10 mouse cellular contexts compared by ENCODE assay signal in the genomic region with DNA sequence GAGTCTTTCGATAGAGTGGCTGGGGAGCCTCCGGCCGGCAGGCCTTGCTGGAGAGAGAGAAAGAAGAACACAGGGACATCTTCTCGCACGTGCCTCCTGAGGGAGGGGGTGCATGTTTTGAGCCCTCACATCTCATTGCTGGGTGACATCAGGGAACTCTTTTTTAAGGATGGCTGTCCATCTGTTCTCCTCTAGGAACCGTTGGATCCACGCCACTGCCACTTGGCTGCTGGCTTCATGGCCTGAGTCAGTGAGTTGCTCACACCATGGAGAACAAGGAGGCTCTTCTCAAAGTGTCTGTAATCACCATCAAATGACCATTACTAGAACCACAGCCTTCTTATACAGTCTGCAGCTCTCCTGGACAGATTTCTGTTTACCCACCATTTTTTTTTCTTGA.
DNase-seq lines count a peak whose midpoint lies in the region; ATAC-seq and TF ChIP-seq lines count a peak whose summit lies in the region.
"Had no signal": no experiment of that assay in that cellular context is flagged by ENCODE, and none has a peak within 500 bp of the region (broad histone marks: within the 10 kb centered on the region; RNA-seq: fewer than 3 reads in every experiment).

No protein-coding gene starts in this region.

- H3K27ac ChIP-seq in hindbrain, postnatal 0 days, result no peak overlapping the region; the same call in 1 of the 2 replicates
- H3K27ac ChIP-seq in hindbrain, embryonic 10.5 days, result no peak overlapping the region
- H3K27ac ChIP-seq in lung, postnatal 0 days (ENCODE audit: low read length), result no peak overlapping the region

- WGBS in hindbrain, postnatal 0 days, result 66% methylated on average over 7 of the region's 7 CpGs
- 92% methylated on average over 7 of the region's 7 CpGs for WGBS in hindbrain, embryonic 10.5 days
- WGBS in lung, postnatal 0 days, result 88% methylated on average over 7 of the region's 7 CpGs

- H3K27me3 ChIP-seq in hindbrain, postnatal 0 days (ENCODE audit: insufficient read depth, low read length), result no peaks in the 10 kb centered on the region
- H3K27me3 ChIP-seq in hindbrain, embryonic 10.5 days (ENCODE audit: insufficient read depth, poor library complexity, severe bottlenecking), result no peaks in the 10 kb centered on the region
- no peaks in the 10 kb centered on the region for H3K27me3 ChIP-seq in lung, postnatal 0 days (replicated peaks; ENCODE audit: insufficient read depth, low read length)

- H3K9me3 ChIP-seq in hindbrain, postnatal 0 days (ENCODE audit: low read length), result no peaks in the 10 kb centered on the region
- 0 out of 2 replicates have a peak, but pooled peaks cover 4% of the 10 kb centered on the region for H3K9me3 ChIP-seq in hindbrain, embryonic 10.5 days
- H3K9me3 ChIP-seq in lung, postnatal 0 days (ENCODE audit: low read length), result no peaks in the 10 kb centered on the region

- H3K36me3 ChIP-seq in hindbrain, postnatal 0 days (ENCODE audit: insufficient read depth, low read length), result no peaks in the 10 kb centered on the region
- H3K36me3 ChIP-seq in hindbrain, embryonic 10.5 days, result peaks cover 4% of the 10 kb centered on the region; the same call in 1 of the 2 replicates
- no peaks in the 10 kb centered on the region for H3K36me3 ChIP-seq in lung, postnatal 0 days (ENCODE audit: insufficient read depth, low read length)

- no peak for TF ChIP-seq CTCF in hindbrain, postnatal 0 days (IDR thresholded peaks at IDR 0.05; ENCODE audit: low read depth)
- TF ChIP-seq CTCF in lung, postnatal 0 days (IDR thresholded peaks at IDR 0.05), result no peak

- H3K4me3 ChIP-seq in hindbrain, postnatal 0 days (ENCODE audit: low read length), result no peak overlapping the region
- H3K4me3 ChIP-seq in hindbrain, embryonic 10.5 days, result no peak overlapping the region
- no peak overlapping the region for H3K4me3 ChIP-seq in lung, postnatal 0 days (ENCODE audit: low read depth, low read length)

- peaks cover 10% of the 10 kb centered on the region for H3K4me1 ChIP-seq in hindbrain, postnatal 0 days (ENCODE audit: insufficient read depth, low read length)
- H3K4me1 ChIP-seq in hindbrain, embryonic 10.5 days (replicated peaks), result peaks cover 25% of the 10 kb centered on the region
- peaks cover 20% of the 10 kb centered on the region; the same call in 1 of the 2 replicates for H3K4me1 ChIP-seq in lung, postnatal 0 days (ENCODE audit: insufficient read depth, low read depth, low read length)

- no peak overlapping the region for H3K4me2 ChIP-seq in hindbrain, postnatal 0 days (ENCODE audit: low read depth, low read length)
- no peak overlapping the region for H3K4me2 ChIP-seq in lung, postnatal 0 days (replicated peaks; ENCODE audit: low read depth, low read length)

- no peak overlapping the region for H3K9ac ChIP-seq in hindbrain, postnatal 0 days (replicated peaks; ENCODE audit: low read length)
- H3K9ac ChIP-seq in lung, postnatal 0 days (replicated peaks; ENCODE audit: low read depth), result no peak overlapping the region

- ATAC-seq in hindbrain, postnatal 0 days, result no peak
- no peak for ATAC-seq in lung, postnatal 0 days

- TF ChIP-seq EP300 in lung, postnatal 0 days (IDR thresholded peaks at IDR 0.05), result no peak

- DNase-seq in hindbrain, postnatal 0 days (ENCODE audit: low spot score), result peak; percentile 60
- DNase-seq in hindbrain, embryonic 10.5 days (ENCODE audit: low spot score), result no peak
- DNase-seq in Muller cell, postnatal 12 days (ENCODE audit: inconsistent ontology term), result peak; percentile 57
- DNase-seq in cerebellum, adult 8-10 months, result peak; percentile 79
- DNase-seq in heart, adult 8-10 months (ENCODE audit: low spot score), result peak; percentile 29
- no peak for DNase-seq in embryo, embryonic 9.5 days (ENCODE audit: extremely low spot score)
- no peak for DNase-seq in urinary bladder, postnatal 14 days (ENCODE audit: low spot score)
- no peak for DNase-seq in lung, postnatal 0 days (ENCODE audit: low spot score)
- DNase-seq: kidney, adult 8-10 months; thymus, postnatal 25 days had no signal

Comparison
In these comparisons a context has a peak if more than half of its experiments do, and no peak if none do; other contexts are left out.
1. DNase-seq: peak in hindbrain, postnatal 0 days (single experiment), Muller cell, postnatal 12 days (single experiment), cerebellum, adult 8-10 months (single experiment) and heart, adult 8-10 months (single experiment); none in hindbrain, embryonic 10.5 days (single experiment), embryo, embryonic 9.5 days (single experiment), urinary bladder, postnatal 14 days (single experiment) and lung, postnatal 0 days (single experiment).